Mouse (Mus musculus) liver, embryonic 14.5 days (tissue): Measurements from ENCODE around the gene Synm.

ENCODE experiments used
- CTCF ChIP-seq: IDR thresholded peaks from 2 replicates; pipeline ENCODE4 v1.5.1; 2016; ENCODE audit warnings: antibody characterized with exemption, low read depth, control low read depth
- EP300 ChIP-seq: IDR thresholded peaks from 2 replicates; pipeline ENCODE4 v1.6.1; 2016; ENCODE audit warnings: antibody characterized with exemption, low read depth

GRCm38 (mm10) chr7:67740382-67740781 lies 19.2 kb downstream of the Synm start:
- no peak for TF ChIP-seq CTCF
- no peak for TF ChIP-seq EP300
